Mouse (Mus musculus) bone marrow, adult 2 months (tissue): ENCODE data around the gene Dus3l.

Experiments used
- CTCF ChIP-seq: fragments of 200-500 bp; IDR thresholded peaks from 2 replicates; pipeline ENCODE4 v1.5.1; 2011; ENCODE audit warnings: low read length, control low read depth; ENCODE audit not compliant: control insufficient read depth, insufficient read depth
- POLR2A ChIP-seq: fragments of 200-500 bp; IDR thresholded peaks from 2 replicates; pipeline ENCODE4 v1.6.1; 2011; ENCODE audit warnings: low read depth, mild to moderate bottlenecking, control low read depth, low read length, borderline replicate concordance; ENCODE audit not compliant: control insufficient read depth

DNA sequence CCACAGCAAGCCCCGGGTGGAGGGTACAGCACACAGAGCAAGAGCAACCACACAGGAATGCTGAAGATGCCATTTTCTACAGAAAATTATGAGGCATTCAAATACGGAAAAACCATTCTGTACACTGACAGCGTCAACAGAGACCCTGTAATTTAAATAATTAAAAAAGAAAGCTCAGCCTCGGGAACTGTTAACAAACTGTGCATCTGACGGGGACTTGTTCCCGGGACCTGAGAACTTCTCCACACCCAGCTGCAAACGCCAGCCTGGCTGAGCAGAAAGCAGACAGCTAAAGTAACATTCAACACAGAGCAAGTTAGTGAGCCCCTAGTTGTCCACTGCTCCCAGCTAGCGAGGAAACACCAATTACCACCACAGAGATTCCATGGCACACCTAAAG is 37.5 kb downstream of the Dus3l start:
- TF ChIP-seq POLR2A (no peak), CTCF (no peak)
